Mouse (Mus musculus) heart, embryonic 14.5 days (tissue): ENCODE measurements around the gene Farp2. TPM values are rescaled to one million over a fixed set of nuclear protein-coding genes. Genes with fewer than 3 reads are reported as not detected.
A peak's percentile ranks its signal among the peaks of the same experiment; 100 is the strongest.

Experiments
- ATAC-seq: fragments of 200-750 bp; cut with Nextera tagmentation; 2 replicates; pipeline ENCODE4 v1.8.0; 2017; ENCODE audit warnings: low read depth, moderate TSS enrichment; ENCODE audit not compliant: insufficient number of reproducible peaks, insufficient read depth, low FRiP score
- H3K27ac ChIP-seq, 2 experiments: fragments of 200-500 bp in 1 of 2; fragments of 300-500 bp in 1 of 2; sonication (generic) in 1 of 2; replicated peaks in 1 of 2; 2 replicates each; pipeline ENCODE4 v1.5.1; 2012 to 2014; ENCODE audit warnings: low read depth in 2 of 2, low read length in 2 of 2, control low read depth in 1 of 2, mild to moderate bottlenecking in 1 of 2, mixed read lengths in 1 of 2; ENCODE audit not compliant: control insufficient read depth in 1 of 2, insufficient read depth in 1 of 2
- H3K27me3 ChIP-seq: fragments of 300-500 bp; sonication (generic); 2 replicates; pipeline ENCODE4 v1.6.1; 2014; ENCODE audit warnings: mild to moderate bottlenecking, low read length, control low read depth; ENCODE audit not compliant: control insufficient read depth, insufficient read depth
- H3K36me3 ChIP-seq: fragments of 300-500 bp; sonication (generic); 2 replicates; pipeline ENCODE4 v1.6.1; 2014; ENCODE audit warnings: mild to moderate bottlenecking, control low read depth, low read length, mixed read lengths; ENCODE audit not compliant: control insufficient read depth, insufficient read depth
- H3K4me1 ChIP-seq, 2 experiments: fragments of 200-500 bp in 1 of 2; fragments of 300-500 bp in 1 of 2; sonication (generic) in 1 of 2; 2 replicates each; pipeline ENCODE4 v1.6.1; 2012 to 2014; ENCODE audit warnings: low read length in 2 of 2, control low read depth in 1 of 2, mixed read lengths in 1 of 2; ENCODE audit not compliant: control insufficient read depth in 2 of 2, insufficient read depth in 2 of 2
- H3K4me2 ChIP-seq: fragments of 300-500 bp; sonication (generic); 2 replicates; pipeline ENCODE4 v1.6.1; 2014; ENCODE audit warnings: mild to moderate bottlenecking, low read length
- H3K4me3 ChIP-seq, 2 experiments: fragments of 200-500 bp in 1 of 2; fragments of 300-500 bp in 1 of 2; sonication (generic) in 1 of 2; 2 replicates each; pipeline ENCODE4 v1.5.1; 2012 to 2014; ENCODE audit warnings: low read length in 2 of 2, mild to moderate bottlenecking in 2 of 2, control low read depth in 1 of 2, low read depth in 1 of 2, moderate library complexity in 1 of 2; ENCODE audit not compliant: control insufficient read depth in 1 of 2, insufficient read depth in 1 of 2
- H3K9ac ChIP-seq: fragments of 300-500 bp; sonication (generic); 2 replicates; pipeline ENCODE4 v1.6.1; 2014; ENCODE audit warnings: mild to moderate bottlenecking, low read length
- H3K9me3 ChIP-seq: fragments of 300-500 bp; sonication (generic); 2 replicates; pipeline ENCODE4 v1.6.1; 2016; ENCODE audit warnings: low read length, control low read depth; ENCODE audit not compliant: control insufficient read depth
- WGBS: fragments of 180-500 bp; shearing (Covaris S2); extraction: QIAGEN DNeasy Blood & Tissue Kit; methylation state at CpG from one replicate; pipeline ENCODE4 v1.1.7; 2014; 5-methylcytosine and 5-hydroxymethylcytosine counted together
- polyA plus RNA-seq: library from polyadenylated mRNA; unstranded; fragments of >200 nt; fragmentation: Nextera tagmentation; extraction: Ambion mirVana; gene quantifications from 2 replicates; pipeline ENCODE4 v1.2.1, GENCODE M21; 2014

Gene Farp2
- polyA plus RNA-seq, 1 experiment from 2014 or later, result 4.2 TPM

DNA sequence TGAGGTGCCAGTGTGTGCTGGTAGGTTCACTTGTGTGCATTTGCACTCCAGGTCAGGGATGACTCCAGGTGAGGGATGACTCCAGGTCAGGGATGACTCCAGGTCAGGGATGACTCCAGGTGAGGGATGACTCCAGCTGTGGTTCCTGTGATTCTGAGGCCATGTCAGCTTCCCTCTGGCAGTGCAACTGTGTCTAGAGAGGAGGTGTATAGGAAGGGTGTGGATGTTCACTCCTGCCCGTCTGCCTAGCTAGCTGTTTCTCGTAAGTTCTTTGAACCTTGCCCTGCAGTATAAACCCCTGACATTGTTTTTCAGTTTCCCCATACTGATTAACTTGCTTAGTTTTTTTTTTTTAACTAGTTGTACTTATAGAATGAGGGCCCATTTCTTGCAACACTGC, 9.6 kb downstream of the Farp2 start:
- no peak overlapping the region for H3K27ac ChIP-seq
- 0 out of 2 replicates have a peak, but pooled peaks cover 3% of the 10 kb centered on the region for H3K36me3 ChIP-seq
- H3K4me3 ChIP-seq, result no peak overlapping the region
- no peak for ATAC-seq
- H3K4me1 ChIP-seq, result 0 out of 4 replicates have a peak, but pooled peaks cover 0 to 5% of the 10 kb centered on the region in 2 experiments
- H3K9ac ChIP-seq, result no peak overlapping the region
- H3K27me3 ChIP-seq, result no peaks in the 10 kb centered on the region
- H3K9me3 ChIP-seq, result no peaks in the 10 kb centered on the region
- no peak overlapping the region for H3K4me2 ChIP-seq
- WGBS, result 93% methylated on average over 2 of the region's 2 CpGs

DNA sequence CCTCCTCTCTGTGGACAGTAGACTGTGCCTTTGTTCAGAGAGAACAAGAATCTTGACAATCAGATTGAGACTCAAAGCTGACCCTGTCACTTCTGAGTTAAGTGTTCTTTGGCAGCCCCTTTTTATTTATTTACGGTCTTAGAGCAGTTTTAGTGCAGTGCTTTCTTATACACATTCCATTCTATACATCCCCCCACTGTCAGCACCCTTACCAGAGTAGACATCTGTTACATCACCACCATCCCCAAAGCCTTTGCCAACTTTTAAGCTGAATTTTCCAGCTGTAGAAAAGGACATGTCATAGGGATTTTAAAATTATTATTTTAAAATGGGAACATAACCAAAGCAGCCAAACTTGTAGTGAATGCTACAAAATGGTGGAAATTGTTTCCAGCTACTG, 10.4 kb downstream of the Farp2 start:
- ATAC-seq, result no peak

DNA sequence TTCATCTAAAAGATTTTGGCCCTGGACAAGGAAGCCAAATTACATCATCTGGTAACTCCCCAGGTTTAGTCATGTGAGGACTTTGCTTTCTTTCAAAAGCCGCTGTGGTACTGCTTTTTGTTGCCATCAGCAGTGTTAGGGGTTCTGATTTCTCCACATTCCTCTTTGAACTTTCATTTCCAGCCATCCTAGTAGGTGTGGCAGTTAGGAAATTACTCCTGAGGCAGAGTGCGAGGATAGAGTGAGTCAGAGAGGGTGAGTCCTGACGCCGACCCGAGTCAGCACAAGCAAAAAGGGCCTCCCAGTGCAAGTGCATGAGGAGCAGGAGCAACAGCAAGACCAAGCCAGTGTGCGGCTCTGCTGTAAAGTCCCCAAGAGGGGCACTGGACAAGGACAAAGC, 17.9 kb downstream of the Farp2 start:
- Histone ChIP-seq H3K36me3 (0 out of 2 replicates have a peak, but pooled peaks cover 6% of the 10 kb centered on the region), H3K27me3 (no peaks in the 10 kb centered on the region), H3K9me3 (no peaks in the 10 kb centered on the region), H3K4me1 (no peaks in the 10 kb centered on the region), H3K9ac (no peak overlapping the region), H3K4me2 (no peak overlapping the region), H3K27ac (no peak overlapping the region), H3K4me3 (no peak overlapping the region)
- WGBS, result 81% methylated on average over 6 of the region's 6 CpGs
- no peak for ATAC-seq

More for the DNA sequence above, 10.4 kb downstream of the Farp2 start:
- H3K4me3 ChIP-seq, result no peak overlapping the region
- H3K4me1 ChIP-seq, result 0 out of 4 replicates have a peak, but pooled peaks cover 0 to 5% of the 10 kb centered on the region in 2 experiments
- no peak overlapping the region for H3K9ac ChIP-seq
- WGBS, result 64% methylated on average over 1 of the region's 1 CpGs
- no peaks in the 10 kb centered on the region for H3K9me3 ChIP-seq
- no peak overlapping the region for H3K4me2 ChIP-seq
- H3K36me3 ChIP-seq, result 0 out of 2 replicates have a peak, but pooled peaks cover 3% of the 10 kb centered on the region
- H3K27ac ChIP-seq, result no peak overlapping the region
- H3K27me3 ChIP-seq, result no peaks in the 10 kb centered on the region

DNA sequence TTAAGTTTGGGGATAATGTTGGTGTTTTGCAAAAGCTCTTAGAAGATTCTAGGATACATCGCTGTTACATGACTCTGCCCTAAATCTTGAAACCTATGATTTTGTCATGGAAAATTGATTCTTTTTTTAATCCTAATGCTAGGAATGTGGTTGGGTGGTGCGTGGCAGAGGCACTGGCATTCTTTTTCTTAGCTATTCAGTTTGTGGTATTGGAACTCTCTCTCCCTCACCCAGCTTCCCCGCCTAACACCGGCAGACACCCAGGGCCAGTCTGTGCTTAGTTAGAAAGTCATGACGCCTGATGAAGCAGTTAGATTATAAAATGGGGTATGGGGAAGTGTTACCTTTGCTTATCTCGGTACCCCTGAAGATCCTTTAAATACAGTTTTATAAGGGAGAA, 25.3 kb downstream of the Farp2 start:
- no peak overlapping the region for H3K27ac ChIP-seq
- H3K4me1 ChIP-seq, result no peaks in the 10 kb centered on the region
- WGBS, result 86% methylated on average over 6 of the region's 6 CpGs
- no peak for ATAC-seq
- no peaks in the 10 kb centered on the region for H3K36me3 ChIP-seq
- no peak overlapping the region for H3K4me2 ChIP-seq
- H3K27me3 ChIP-seq, result no peaks in the 10 kb centered on the region
- no peak overlapping the region for H3K4me3 ChIP-seq
- no peak overlapping the region for H3K9ac ChIP-seq
- H3K9me3 ChIP-seq, result no peaks in the 10 kb centered on the region

DNA sequence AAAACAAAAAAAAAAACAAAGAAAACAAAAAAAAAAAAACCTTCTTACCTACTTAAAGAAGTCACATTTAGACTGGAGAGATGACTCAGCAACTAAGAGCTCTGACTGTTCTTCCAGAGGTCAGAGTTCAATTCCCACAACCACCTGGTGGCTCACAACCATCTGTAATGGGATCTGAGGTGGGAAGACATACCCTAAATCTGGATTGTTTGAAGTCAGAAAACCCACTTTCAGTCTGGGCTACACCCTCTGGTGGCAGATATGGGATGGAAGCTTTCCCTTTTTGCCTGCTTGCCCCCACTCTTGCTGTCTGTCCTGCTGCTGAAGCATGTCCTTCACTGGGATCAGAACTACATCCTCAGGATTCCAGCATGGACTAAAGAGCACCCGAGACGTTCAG, 31.3 kb downstream of the Farp2 start:
- ATAC-seq, result no peak
- no peaks in the 10 kb centered on the region for H3K9me3 ChIP-seq
- no peak overlapping the region for H3K27ac ChIP-seq
- 66% methylated on average over 2 of the region's 2 CpGs for WGBS
- no peaks in the 10 kb centered on the region for H3K36me3 ChIP-seq
- H3K4me1 ChIP-seq, result no peaks in the 10 kb centered on the region
- no peak overlapping the region for H3K9ac ChIP-seq
- no peaks in the 10 kb centered on the region for H3K27me3 ChIP-seq
- no peak overlapping the region for H3K4me3 ChIP-seq
- H3K4me2 ChIP-seq, result no peak overlapping the region

DNA sequence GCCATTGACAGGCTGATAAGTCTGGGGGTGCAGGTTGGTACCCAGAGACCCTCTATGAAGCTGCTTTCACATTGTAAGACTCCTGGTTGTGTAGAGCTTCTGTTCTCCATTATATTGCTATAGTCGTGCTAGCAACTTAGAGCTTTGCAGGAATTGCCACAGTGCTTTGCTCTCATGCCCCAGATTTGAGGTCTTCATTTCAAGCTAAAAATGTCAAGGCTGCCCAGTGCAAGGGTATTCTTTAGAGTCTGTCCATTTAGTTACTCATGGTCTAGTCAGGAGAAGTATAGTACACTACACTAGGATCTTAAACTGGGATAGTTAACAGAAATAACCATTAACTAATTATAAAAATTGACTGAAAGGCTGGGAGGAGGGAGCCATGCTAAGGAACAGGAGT, 35.4 kb downstream of the Farp2 start:
- WGBS, result 84% methylated on average over 1 of the region's 1 CpGs
- Histone ChIP-seq H3K4me2 (no peak overlapping the region), H3K9me3 (no peaks in the 10 kb centered on the region), H3K27me3 (no peaks in the 10 kb centered on the region), H3K4me3 (no peak overlapping the region), H3K4me1 (peaks cover 2 to 7% of the 10 kb centered on the region in 2 experiments; a peak in 3 of 4 replicates), H3K9ac (no peak overlapping the region), H3K27ac (no peak overlapping the region), H3K36me3 (no peaks in the 10 kb centered on the region)
- ATAC-seq, result no peak

DNA sequence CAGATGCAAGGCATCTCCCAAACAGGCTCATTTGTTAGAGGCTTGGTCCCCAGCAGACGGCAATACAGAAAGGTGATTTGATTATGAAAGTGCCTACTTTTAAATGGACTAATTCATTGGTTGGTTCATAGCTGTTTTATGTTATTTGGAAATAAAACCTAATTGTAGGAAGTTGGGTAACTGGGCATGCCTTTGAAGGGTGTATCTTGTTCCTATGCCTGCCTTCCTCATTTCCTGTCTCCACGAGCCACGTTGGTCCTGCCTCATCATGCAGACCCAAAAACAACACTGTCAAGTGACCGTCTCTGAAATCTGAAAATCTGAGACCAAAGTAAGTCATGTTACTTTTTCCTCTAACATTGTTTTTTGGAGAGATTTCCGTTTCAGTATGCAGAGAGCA, 39.5 kb downstream of the Farp2 start:
- WGBS, result 68% methylated on average over 5 of the region's 5 CpGs
- Histone ChIP-seq H3K9ac (no peak overlapping the region), H3K4me2 (no peak overlapping the region), H3K36me3 (no peaks in the 10 kb centered on the region), H3K4me3 (no peak overlapping the region), H3K9me3 (0 out of 2 replicates have a peak, but pooled peaks cover 2% of the 10 kb centered on the region), H3K4me1 (peaks cover 2 to 7% of the 10 kb centered on the region in 2 experiments; a peak in 3 of 4 replicates), H3K27me3 (no peaks in the 10 kb centered on the region), H3K27ac (peak overlapping the region in 1 of 2 experiments; percentile 24; a peak in 1 of 4 replicates)
- ATAC-seq, result no peak

DNA sequence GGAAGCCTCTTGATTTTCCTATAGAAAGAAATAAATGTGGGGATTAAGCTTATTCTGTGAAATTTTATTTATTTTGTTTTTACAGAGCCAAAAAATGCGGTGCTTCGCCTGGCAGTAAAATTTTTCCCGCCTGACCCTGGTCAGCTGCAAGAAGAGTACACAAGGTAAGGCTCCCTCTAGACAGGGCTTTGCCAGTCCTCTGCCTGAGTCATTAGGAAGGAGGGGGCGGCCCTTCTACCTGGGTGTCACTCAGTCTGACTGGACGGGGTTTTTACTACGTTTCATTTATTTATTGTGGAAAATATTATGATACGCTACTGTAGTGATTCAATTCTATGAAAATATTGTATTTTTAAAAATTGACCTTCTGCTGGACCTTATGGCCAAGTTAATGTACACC, 51.3 kb downstream of the Farp2 start:
- Histone ChIP-seq H3K27ac (no peak overlapping the region), H3K36me3 (peaks cover 9% of the 10 kb centered on the region; the same call in 1 of the 2 replicates), H3K4me1 (no peaks in the 10 kb centered on the region), H3K4me2 (no peak overlapping the region), H3K9me3 (no peaks in the 10 kb centered on the region), H3K27me3 (no peaks in the 10 kb centered on the region), H3K4me3 (no peak overlapping the region), H3K9ac (no peak overlapping the region)
- WGBS, result 82% methylated on average over 7 of the region's 7 CpGs
- ATAC-seq, result no peak
